In genomic region chr14:98863598-98863997, GRCm38 (mm10) we compare ENCODE assay signal across 22 mouse cellular contexts.
A peak's percentile ranks its signal among the peaks of the same experiment; 100 is the strongest.
DNase-seq lines count a peak whose midpoint lies in the region; ATAC-seq lines count a peak whose summit lies in the region.
"Had no signal": no experiment of that assay in that cellular context is flagged by ENCODE, and none has a peak within 500 bp of the region (broad histone marks: within the 10 kb centered on the region; RNA-seq: fewer than 3 reads in every experiment).

No protein-coding gene starts in this region.

- no peaks in the 10 kb centered on the region for H3K9me3 ChIP-seq in lung, embryonic 16.5 days (ENCODE audit: control insufficient read depth, low read length)
- H3K9me3 ChIP-seq: embryonic facial prominence, embryonic 12.5 days; heart, embryonic 15.5 days; hindbrain, embryonic 10.5 days; neural tube, embryonic 12.5 days had no signal

- ATAC-seq in lung, embryonic 16.5 days (ENCODE audit: low read depth): no peak
- ATAC-seq: forebrain, postnatal 0 days; inflammation-experienced regulatory T-cells, adult 6 months had no signal

- no peaks in the 10 kb centered on the region for H3K27me3 ChIP-seq in lung, embryonic 16.5 days (ENCODE audit: control insufficient read depth, insufficient read depth, low read depth, low read length)
- H3K27me3 ChIP-seq: embryonic facial prominence, embryonic 12.5 days; heart, embryonic 15.5 days; neural tube, embryonic 12.5 days had no signal

- DNase-seq in embryo, embryonic 10.5 days (ENCODE audit: low spot score): peak; percentile 7
- no peak for DNase-seq in embryo, embryonic 11 days
- no peak for DNase-seq in lung, postnatal 4 days
- DNase-seq in kidney, postnatal 10 days: peak; percentile 44
- no peak for DNase-seq in ovary, adult 18-20 months (ENCODE audit: low spot score)
- DNase-seq in right cerebral cortex, adult 18-20 months: no peak
- DNase-seq in neural tube, embryonic 10.5 days (ENCODE audit: extremely low spot score, low spot score): no peak
- DNase-seq: adrenal gland, adult 8-10 months; cerebellum, postnatal 14 days; forebrain, postnatal 0 days; gastrocnemius, postnatal 10 days; heart, adult 2 months; layer of hippocampus, adult 9-11 months; liver; lung, postnatal 10 days; right cerebral cortex, postnatal 25 days had no signal

- 0 out of 2 replicates have a peak overlapping the region, but pooled peaks have one; percentile 9 for H3K4me3 ChIP-seq in lung, embryonic 16.5 days (ENCODE audit: low read length)
- H3K4me3 ChIP-seq: embryonic facial prominence, embryonic 12.5 days; heart, adult 2 months; heart, embryonic 15.5 days; hindbrain, embryonic 10.5 days; neural tube, embryonic 12.5 days had no signal

- 32% methylated on average over 11 of the region's 11 CpGs for WGBS in lung, embryonic 16.5 days

- H3K4me1 ChIP-seq in lung, embryonic 16.5 days (replicated peaks; ENCODE audit: control insufficient read depth, insufficient read depth, low read length): no peaks in the 10 kb centered on the region
- H3K4me1 ChIP-seq: embryonic facial prominence, embryonic 12.5 days; heart, embryonic 15.5 days; neural tube, embryonic 12.5 days had no signal

- H3K27ac ChIP-seq in lung, embryonic 16.5 days (ENCODE audit: low read length): no peak overlapping the region
- H3K27ac ChIP-seq: embryonic facial prominence, embryonic 12.5 days; heart, adult 2 months; heart, embryonic 15.5 days; hindbrain, embryonic 10.5 days; neural tube, embryonic 12.5 days had no signal

- H3K9ac ChIP-seq in lung, embryonic 16.5 days (ENCODE audit: low read length): no peak overlapping the region
- H3K9ac ChIP-seq: embryonic facial prominence, embryonic 12.5 days; forebrain, postnatal 0 days; heart, embryonic 15.5 days; neural tube, embryonic 12.5 days had no signal

- peak overlapping the region; percentile 36; the same call in 1 of the 2 replicates for H3K4me2 ChIP-seq in lung, embryonic 16.5 days (ENCODE audit: low read depth, low read length)
- H3K4me2 ChIP-seq: embryonic facial prominence, embryonic 12.5 days; heart, embryonic 15.5 days; neural tube, embryonic 12.5 days had no signal

- H3K36me3 ChIP-seq in lung, embryonic 16.5 days (ENCODE audit: control insufficient read depth, insufficient read depth, low read length): no peaks in the 10 kb centered on the region
- H3K36me3 ChIP-seq: embryonic facial prominence, embryonic 12.5 days; heart, embryonic 15.5 days; hindbrain, embryonic 10.5 days; neural tube, embryonic 12.5 days had no signal

Comparison
In these comparisons a context has a peak if more than half of its experiments do, and no peak if none do; other contexts are left out.
1. DNase-seq: peak in embryo, embryonic 10.5 days (single experiment) and kidney, postnatal 10 days (single experiment); none in embryo, embryonic 11 days (single experiment), lung, postnatal 4 days (0 of 2), ovary, adult 18-20 months (single experiment), right cerebral cortex, adult 18-20 months (single experiment) and neural tube, embryonic 10.5 days (single experiment).